Mouse (Mus musculus) stomach, postnatal 0 days (tissue): ENCODE measurements around the gene Csrp1. TPM values are rescaled to one million over a fixed set of nuclear protein-coding genes. Genes with fewer than 3 reads are reported as not detected.

Source experiments
- ATAC-seq: fragments of 200-750 bp; cut with Nextera tagmentation; 2 replicates; pipeline ENCODE4 v1.8.0; 2017; ENCODE audit not compliant: low FRiP score, low TSS enrichment
- DNase-seq: peaks from one replicate; pipeline ENCODE4 v3.0.0-alpha.2; 2016; ENCODE audit warnings: low spot score
- H3K27ac ChIP-seq: fragments of 300-500 bp; sonication (generic); replicated peaks from 2 replicates; pipeline ENCODE4 v1.5.1; 2014; ENCODE audit warnings: mild to moderate bottlenecking, control low read depth
- H3K27me3 ChIP-seq: fragments of 300-500 bp; sonication (generic); 2 replicates; pipeline ENCODE4 v1.6.1; 2014; ENCODE audit warnings: low read length; ENCODE audit not compliant: control insufficient read depth, insufficient read depth
- H3K36me3 ChIP-seq: fragments of 300-500 bp; sonication (generic); 2 replicates; pipeline ENCODE4 v1.6.1; 2014; ENCODE audit warnings: low read length, mixed read lengths; ENCODE audit not compliant: control insufficient read depth, insufficient read depth
- H3K4me1 ChIP-seq: fragments of 300-500 bp; sonication (generic); replicated peaks from 2 replicates; pipeline ENCODE4 v1.6.1; 2014; ENCODE audit warnings: antibody characterized with exemption; ENCODE audit not compliant: control insufficient read depth, insufficient read depth
- H3K4me2 ChIP-seq: fragments of 300-500 bp; sonication (generic); replicated peaks from 2 replicates; pipeline ENCODE4 v1.6.1; 2014; ENCODE audit warnings: low read depth, mild to moderate bottlenecking, control low read depth, moderate library complexity
- H3K4me3 ChIP-seq: fragments of 300-500 bp; sonication (generic); 2 replicates; pipeline ENCODE4 v1.5.1; 2014; ENCODE audit warnings: low read depth, low read length, control low read depth
- H3K9ac ChIP-seq: fragments of 300-500 bp; sonication (generic); 2 replicates; pipeline ENCODE4 v1.6.1; 2014; ENCODE audit warnings: mild to moderate bottlenecking, low read length, control low read depth, mixed read lengths
- H3K9me3 ChIP-seq: fragments of 300-500 bp; sonication (generic); 2 replicates; pipeline ENCODE4 v1.6.1; 2016; ENCODE audit warnings: low read length; ENCODE audit not compliant: control insufficient read depth
- CTCF ChIP-seq: IDR thresholded peaks from 2 replicates; pipeline ENCODE4 v1.5.1; 2016; ENCODE audit warnings: antibody characterized with exemption, low read depth, mild to moderate bottlenecking, moderate library complexity
- EP300 ChIP-seq: optimal IDR thresholded peaks from 2 replicates; pipeline ENCODE3; 2016; ENCODE audit warnings: antibody characterized with exemption
- WGBS: fragments of 180-500 bp; shearing (Covaris S2); extraction: QIAGEN DNeasy Blood & Tissue Kit; methylation state at CpG from one replicate; pipeline ENCODE4 v1.1.7; 2014; 5-methylcytosine and 5-hydroxymethylcytosine counted together
- polyA plus RNA-seq: library from polyadenylated mRNA; unstranded; fragments of >200 nt; fragmentation: Nextera tagmentation; extraction: Ambion mirVana; gene quantifications from 2 replicates; pipeline ENCODE4 v1.2.1, GENCODE M21; 2015

The Csrp1 gene
- polyA plus RNA-seq, 1 experiment from 2014 or later: 496 TPM

DNA sequence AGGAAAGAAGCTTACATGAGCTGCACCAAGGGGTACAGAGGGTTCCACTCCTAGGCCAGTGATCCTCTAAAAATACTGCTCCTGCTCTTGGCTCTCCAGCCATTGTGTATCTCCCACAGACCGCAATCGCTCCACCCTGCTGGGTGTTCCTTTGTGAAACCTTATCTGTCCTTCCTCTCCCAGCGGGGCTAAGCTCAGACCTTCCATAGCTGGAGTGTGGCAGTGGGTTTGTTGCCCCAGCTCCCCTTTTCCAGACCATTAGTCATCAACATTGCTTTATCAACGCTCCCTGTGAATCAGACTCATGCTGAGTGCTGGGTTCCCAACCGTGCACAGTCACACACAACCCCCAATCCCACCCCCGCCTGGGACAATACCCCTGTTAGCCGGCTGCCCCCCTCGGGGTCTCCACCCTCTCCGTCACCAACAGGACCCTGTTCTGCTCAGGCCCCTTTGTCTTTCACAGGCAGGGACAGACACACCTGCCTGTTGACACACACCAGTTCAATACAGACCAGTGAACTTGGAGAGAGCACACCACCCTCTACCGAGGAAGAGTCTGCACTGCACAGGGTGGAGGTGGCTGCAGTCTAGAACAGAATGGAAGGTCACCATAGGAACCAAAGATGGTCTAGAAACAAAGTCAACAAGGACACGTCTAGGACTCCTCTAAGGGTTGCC lies 44.3 kb upstream of the Csrp1 start:
- TF ChIP-seq EP300 (no peak), CTCF (peak; percentile 44)
- Histone ChIP-seq H3K27ac (no peak overlapping the region), H3K4me2 (no peak overlapping the region), H3K9me3 (no peaks in the 10 kb centered on the region), H3K4me1 (no peaks in the 10 kb centered on the region), H3K4me3 (no peak overlapping the region), H3K9ac (no peak overlapping the region), H3K36me3 (no peaks in the 10 kb centered on the region), H3K27me3 (no peaks in the 10 kb centered on the region)
- DNase-seq (no peak), ATAC-seq (peak; percentile 40; the same call in 1 of the 2 replicates)
- WGBS: 42% methylated on average over 11 of the region's 11 CpGs

DNA sequence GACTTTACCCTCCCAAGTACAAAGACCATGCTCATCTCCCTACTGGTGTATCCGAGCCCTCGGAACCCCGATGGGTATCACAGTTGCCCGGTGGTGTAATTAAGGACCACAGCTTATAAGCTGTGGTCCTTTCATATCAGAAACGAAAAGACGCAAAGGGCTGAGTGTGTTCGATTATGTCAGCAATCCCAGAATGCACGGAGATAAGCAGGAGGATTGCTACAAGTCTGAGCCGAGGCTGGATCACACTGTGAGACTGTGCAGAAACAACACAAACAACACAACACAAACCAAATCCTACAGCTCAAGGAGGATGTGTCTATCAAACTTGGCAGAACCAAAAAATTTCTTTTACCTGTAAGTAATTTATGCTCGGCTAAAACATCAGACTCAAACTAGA lies 43.6 kb upstream of the Csrp1 start:
- no peaks in the 10 kb centered on the region for H3K36me3 ChIP-seq
- WGBS: 86% methylated on average over 10 of the region's 10 CpGs
- H3K4me3 ChIP-seq: no peak overlapping the region
- ATAC-seq: no peak
- no peak overlapping the region for H3K9ac ChIP-seq
- no peak for DNase-seq
- no peak overlapping the region for H3K27ac ChIP-seq
- TF ChIP-seq EP300 (no peak), CTCF (no peak)
- no peaks in the 10 kb centered on the region for H3K4me1 ChIP-seq
- H3K4me2 ChIP-seq: no peak overlapping the region
- no peaks in the 10 kb centered on the region for H3K9me3 ChIP-seq
- H3K27me3 ChIP-seq: no peaks in the 10 kb centered on the region

- Histone ChIP-seq H3K9ac (no peak overlapping the region), H3K27ac (no peak overlapping the region), H3K4me1 (no peaks in the 10 kb centered on the region), H3K4me2 (no peak overlapping the region), H3K4me3 (no peak overlapping the region), H3K9me3 (no peaks in the 10 kb centered on the region), H3K36me3 (no peaks in the 10 kb centered on the region), H3K27me3 (no peaks in the 10 kb centered on the region)
- no peak for ATAC-seq
- TF ChIP-seq EP300 (no peak), CTCF (no peak)
- DNase-seq: no peak
- 58% methylated on average over 8 of the region's 8 CpGs for WGBS
Observed at GRCm38 (mm10) chr1:135676938-135677682, 42.8 kb upstream of the Csrp1 start.

GRCm38 (mm10) chr1:135678145-135678544 lies 41.7 kb upstream of the Csrp1 start:
- H3K36me3 ChIP-seq: no peaks in the 10 kb centered on the region
- TF ChIP-seq CTCF (no peak), EP300 (no peak)
- no peak overlapping the region for H3K4me2 ChIP-seq
- DNase-seq (no peak), ATAC-seq (no peak)
- no peak overlapping the region for H3K4me3 ChIP-seq
- 70% methylated on average over 6 of the region's 6 CpGs for WGBS
- H3K9ac ChIP-seq: no peak overlapping the region
- H3K27ac ChIP-seq: no peak overlapping the region
- H3K4me1 ChIP-seq: no peaks in the 10 kb centered on the region
- no peaks in the 10 kb centered on the region for H3K9me3 ChIP-seq
- no peaks in the 10 kb centered on the region for H3K27me3 ChIP-seq

DNA sequence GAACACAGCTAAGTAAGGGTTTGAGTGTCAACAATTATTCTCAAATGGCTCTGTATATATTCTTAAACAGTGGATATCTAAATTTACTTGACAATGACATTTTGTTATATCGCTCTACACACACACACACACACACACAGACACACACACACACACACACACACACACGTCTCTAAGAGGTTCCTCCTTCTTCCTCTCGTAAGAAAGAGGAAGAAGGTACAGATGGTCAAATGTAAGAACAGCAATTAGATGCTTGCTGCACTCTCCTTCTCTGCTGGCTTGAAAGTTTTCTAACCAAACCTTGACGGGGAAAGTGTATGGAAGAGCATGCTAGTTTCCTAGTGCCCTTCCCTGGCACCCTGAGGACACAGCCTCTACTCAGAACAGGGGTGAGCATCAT lies 39.1 kb upstream of the Csrp1 start:
- ATAC-seq: no peak
- no peaks in the 10 kb centered on the region; the same call in 1 of the 2 replicates for H3K4me1 ChIP-seq
- no peaks in the 10 kb centered on the region for H3K36me3 ChIP-seq
- no peak overlapping the region for H3K9ac ChIP-seq
- no peaks in the 10 kb centered on the region for H3K27me3 ChIP-seq
- no peak overlapping the region for H3K27ac ChIP-seq
- TF ChIP-seq EP300: no peak
- TF ChIP-seq CTCF: no peak
- DNase-seq: no peak
- H3K9me3 ChIP-seq: no peaks in the 10 kb centered on the region
- no peak overlapping the region for H3K4me2 ChIP-seq
- H3K4me3 ChIP-seq: no peak overlapping the region
- WGBS: 65% methylated on average over 3 of the region's 4 CpGs

- WGBS: 75% methylated on average over 8 of the region's 8 CpGs
- DNase-seq (no peak), ATAC-seq (no peak)
- no peak overlapping the region for H3K4me3 ChIP-seq
- TF ChIP-seq CTCF: no peak
- TF ChIP-seq EP300: no peak
- H3K36me3 ChIP-seq: no peaks in the 10 kb centered on the region
- H3K9me3 ChIP-seq: no peaks in the 10 kb centered on the region
- no peak overlapping the region for H3K4me2 ChIP-seq
- no peaks in the 10 kb centered on the region for H3K27me3 ChIP-seq
- H3K27ac ChIP-seq: no peak overlapping the region
- no peak overlapping the region for H3K9ac ChIP-seq
- H3K4me1 ChIP-seq: no peaks in the 10 kb centered on the region; the same call in 1 of the 2 replicates
Observed at GRCm38 (mm10) chr1:135681122-135681521, 38.7 kb upstream of the Csrp1 start.
